Mouse (Mus musculus) CD4-positive, CD25-positive, alpha-beta regulatory T cell, adult 2 months (primary cell): ENCODE measurements around the gene Dhrs3.

Experiments
- DNase-seq: peaks from one replicate; pipeline ENCODE4 v3.0.0-alpha.2; 2012; ENCODE audit warnings: low read depth, low spot score

Dhrs3 gene

GRCm38 (mm10) chr4:144892133-144892936 is at the start of gene Dhrs3:
Dhrs3 (plus strand) TSS chr4:144892827.
- peak; percentile 80 for DNase-seq

GRCm38 (mm10) chr4:144861756-144862505 is 30.7 kb upstream of the Dhrs3 start:
- DNase-seq = no peak

- no peak for DNase-seq
These were observed 24.7 kb upstream of the Dhrs3 start for GRCm38 (mm10) chr4:144867926-144868325.

- DNase-seq = no peak
These were observed 24.0 kb upstream of the Dhrs3 start for GRCm38 (mm10) chr4:144868584-144868983.

GRCm38 (mm10) chr4:144872905-144873304 is 19.7 kb upstream of the Dhrs3 start:
- no peak for DNase-seq

- DNase-seq = no peak
These were observed 17.0 kb upstream of the Dhrs3 start for GRCm38 (mm10) chr4:144875576-144876093.

GRCm38 (mm10) chr4:144879549-144879948 is 13.1 kb upstream of the Dhrs3 start:
- no peak for DNase-seq

- DNase-seq = no peak
These were observed 11.3 kb upstream of the Dhrs3 start for GRCm38 (mm10) chr4:144881376-144881775.

GRCm38 (mm10) chr4:144882881-144883331 is 9.7 kb upstream of the Dhrs3 start:
- DNase-seq = no peak

GRCm38 (mm10) chr4:144886460-144886859 is 6.2 kb upstream of the Dhrs3 start:
- DNase-seq = no peak

- no peak for DNase-seq
These were observed 3.9 kb upstream of the Dhrs3 start for GRCm38 (mm10) chr4:144888750-144889149.

- DNase-seq = no peak
These were observed 2.9 kb upstream of the Dhrs3 start for GRCm38 (mm10) chr4:144889505-144890301.

- peak; percentile 78 for DNase-seq
These were observed 1.9 kb upstream of the Dhrs3 start for GRCm38 (mm10) chr4:144890690-144891120.

- peak; percentile 27 for DNase-seq
These were observed 1.4 kb upstream of the Dhrs3 start for GRCm38 (mm10) chr4:144891121-144891711.

GRCm38 (mm10) chr4:144891743-144892132 is 889 bp upstream of the Dhrs3 start:
- no peak for DNase-seq

- DNase-seq = peak; percentile 36
These were observed 278 bp downstream of the Dhrs3 start for GRCm38 (mm10) chr4:144892937-144893272.

- peak; percentile 60 for DNase-seq
These were observed 1.2 kb downstream of the Dhrs3 start for GRCm38 (mm10) chr4:144893561-144894486.

- DNase-seq = no peak
These were observed 2.0 kb downstream of the Dhrs3 start for GRCm38 (mm10) chr4:144894487-144895210.

- DNase-seq = no peak
These were observed 2.6 kb downstream of the Dhrs3 start for GRCm38 (mm10) chr4:144895211-144895590.

GRCm38 (mm10) chr4:144896321-144896720 is 3.7 kb downstream of the Dhrs3 start:
- DNase-seq = no peak
